In the genomic region with DNA sequence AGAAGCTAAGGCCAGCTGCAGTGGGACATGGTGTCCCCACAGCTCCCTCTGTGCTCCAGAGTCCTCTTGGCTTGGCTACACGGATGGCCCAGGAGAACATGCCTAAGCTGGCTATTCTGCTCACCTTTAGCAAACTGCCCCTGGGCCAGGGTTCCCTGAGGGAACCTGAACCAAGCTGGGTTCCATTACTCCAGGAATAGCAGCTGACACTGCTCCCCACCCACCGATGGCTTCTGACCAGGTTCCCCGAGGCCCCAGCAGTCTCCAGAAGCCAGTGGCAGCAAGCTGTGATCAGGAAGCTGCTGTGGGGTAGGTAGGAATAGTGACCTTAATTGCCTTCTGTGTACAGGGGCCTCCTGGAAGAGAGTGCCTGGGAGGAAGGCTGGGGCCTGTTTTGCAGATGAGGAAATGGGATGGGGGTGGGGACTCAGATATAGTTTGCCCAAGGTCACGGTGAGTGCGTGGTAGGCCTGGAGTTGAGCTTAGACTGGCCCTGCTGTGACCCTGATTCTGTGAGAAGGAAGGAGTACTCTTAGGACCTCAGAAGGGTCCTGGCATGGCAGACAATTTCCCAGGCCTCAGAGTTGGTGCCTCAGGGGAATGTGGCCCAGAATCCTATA, we compare ENCODE assay signal across 8 mouse cellular contexts. TPM values are rescaled to one million over a fixed set of nuclear protein-coding genes. Genes with fewer than 3 reads are reported as not detected.
DNase-seq lines count a peak whose midpoint lies in the region; ATAC-seq and TF ChIP-seq lines count a peak whose summit lies in the region.
"Had no signal": no experiment of that assay in that cellular context is flagged by ENCODE, and none has a peak within 500 bp of the region (broad histone marks: within the 10 kb centered on the region; RNA-seq: fewer than 3 reads in every experiment).

No protein-coding gene starts in this region.

- 36% methylated on average over 5 of the region's 5 CpGs for WGBS in lung, embryonic 16.5 days
- WGBS in intestine, postnatal 0 days, result 23% methylated on average over 5 of the region's 5 CpGs
- WGBS in stomach, embryonic 16.5 days, result 36% methylated on average over 5 of the region's 5 CpGs

- intact Hi-C loops in gastrocnemius, adult 2 months (cut with DNase I), result loop anchor here (5.0 kb wide), 1 partner anchor 114 kb away; no protein-coding TSS in a partner anchor

- H3K36me3 ChIP-seq in lung, embryonic 16.5 days (ENCODE audit: control insufficient read depth, insufficient read depth, low read length), result no peaks in the 10 kb centered on the region
- no peaks in the 10 kb centered on the region for H3K36me3 ChIP-seq in intestine, postnatal 0 days (ENCODE audit: control insufficient read depth, insufficient read depth)
- H3K36me3 ChIP-seq in stomach, embryonic 16.5 days (ENCODE audit: control insufficient read depth, insufficient read depth, low read length), result no peaks in the 10 kb centered on the region

- peaks cover 34% of the 10 kb centered on the region for H3K4me1 ChIP-seq in lung, embryonic 16.5 days (replicated peaks; ENCODE audit: control insufficient read depth, insufficient read depth, low read length)
- 0 out of 2 replicates have a peak, but pooled peaks cover 4% of the 10 kb centered on the region for H3K4me1 ChIP-seq in intestine, postnatal 0 days (replicated peaks; ENCODE audit: control insufficient read depth, insufficient read depth, low read length)
- peaks cover 50% of the 10 kb centered on the region for H3K4me1 ChIP-seq in stomach, embryonic 16.5 days (ENCODE audit: control insufficient read depth, insufficient read depth, low read length)

- no peaks in the 10 kb centered on the region for H3K9me3 ChIP-seq in lung, embryonic 16.5 days (ENCODE audit: control insufficient read depth, low read length)
- H3K9me3 ChIP-seq in intestine, postnatal 0 days (ENCODE audit: control insufficient read depth), result no peaks in the 10 kb centered on the region
- H3K9me3 ChIP-seq in stomach, embryonic 16.5 days (replicated peaks; ENCODE audit: control insufficient read depth, low read length), result no peaks in the 10 kb centered on the region

- H3K9ac ChIP-seq in lung, embryonic 16.5 days (ENCODE audit: low read length), result 0 out of 2 replicates have a peak overlapping the region, but pooled peaks have one; percentile 3
- H3K9ac ChIP-seq in intestine, postnatal 0 days (ENCODE audit: low read depth, low read length), result no peak overlapping the region
- peak overlapping the region; percentile 21; the same call in 1 of the 2 replicates for H3K9ac ChIP-seq in stomach, embryonic 16.5 days (ENCODE audit: low read length)

- peak overlapping the region; percentile 24; the same call in 1 of the 2 replicates for H3K27ac ChIP-seq in lung, embryonic 16.5 days (ENCODE audit: low read length)
- peak overlapping the region; percentile 93 for H3K27ac ChIP-seq in gastrocnemius, adult 2 months
- H3K27ac ChIP-seq in intestine, postnatal 0 days (ENCODE audit: low read depth, low read length), result no peak overlapping the region
- H3K27ac ChIP-seq in stomach, embryonic 16.5 days (ENCODE audit: low read length), result peak overlapping the region; percentile 32; the same call in 1 of the 2 replicates

- no peak for TF ChIP-seq CTCF in gastrocnemius, adult 2 months (IDR thresholded peaks at IDR 0.05)
- no peak for TF ChIP-seq CTCF in intestine, postnatal 0 days (IDR thresholded peaks at IDR 0.05; ENCODE audit: low read depth)

- no peak overlapping the region for H3K4me3 ChIP-seq in lung, embryonic 16.5 days (ENCODE audit: low read length)
- H3K4me3 ChIP-seq in gastrocnemius, adult 2 months, result peak overlapping the region; percentile 60
- no peak overlapping the region for H3K4me3 ChIP-seq in intestine, postnatal 0 days (ENCODE audit: low read depth, low read length)
- no peak overlapping the region for H3K4me3 ChIP-seq in stomach, embryonic 16.5 days (replicated peaks; ENCODE audit: low read length)

- no peak for DNase-seq in lung, postnatal 36 days
- peak; percentile 90 for DNase-seq in gastrocnemius, adult 2 months
- DNase-seq in spleen, postnatal 10 days (ENCODE audit: low spot score in 2 of 2), result no peak
- DNase-seq in layer of hippocampus, adult 8-10 months (ENCODE audit: low spot score in 2 of 2), result no peak

- ATAC-seq in lung, embryonic 16.5 days (ENCODE audit: low read depth), result no peak
- ATAC-seq in intestine, postnatal 0 days, result peak; percentile 47
- peak; percentile 14; the same call in 1 of the 2 replicates for ATAC-seq in stomach, embryonic 16.5 days (ENCODE audit: insufficient read depth, low FRiP score)

- H3K27me3 ChIP-seq in lung, embryonic 16.5 days (ENCODE audit: control insufficient read depth, insufficient read depth, low read depth, low read length), result no peaks in the 10 kb centered on the region
- no peaks in the 10 kb centered on the region for H3K27me3 ChIP-seq in intestine, postnatal 0 days (replicated peaks; ENCODE audit: control insufficient read depth, insufficient read depth, low read length)
- no peaks in the 10 kb centered on the region for H3K27me3 ChIP-seq in stomach, embryonic 16.5 days (ENCODE audit: control insufficient read depth, insufficient read depth, low read length)

- no peak overlapping the region for H3K4me2 ChIP-seq in lung, embryonic 16.5 days (ENCODE audit: low read depth, low read length)
- no peak overlapping the region for H3K4me2 ChIP-seq in intestine, postnatal 0 days (replicated peaks; ENCODE audit: low read depth)
- H3K4me2 ChIP-seq in stomach, embryonic 16.5 days (ENCODE audit: low read depth, low read length), result no peak overlapping the region

RNA-seq across cellular contexts. Expression of a gene that starts 20.4 kb away (rescaled TPM):
- 39.2 and 43.1 TPM in 2 replicates for polyA plus RNA-seq in lung, embryonic 16.5 days (2015; fragmentation: Nextera tagmentation; extraction: Ambion mirVana)
- total RNA-seq in gastrocnemius, adult 2 months (2021), result 10 to 100 TPM; 33.6 to 35.8 TPM
- 83.6 and 91.4 TPM in 2 replicates for polyA plus RNA-seq in intestine, postnatal 0 days (2015; fragmentation: Nextera tagmentation; extraction: Ambion mirVana)
- 45.6 and 55.2 TPM in 2 replicates for polyA plus RNA-seq in stomach, embryonic 16.5 days (2015; fragmentation: Nextera tagmentation; extraction: Ambion mirVana)
- total RNA-seq in layer of hippocampus, adult 8-10 months (2022), result 10 to 100 TPM; 20.9 to 29.8 (median 24.8) TPM

RNA-seq across cellular contexts. Expression of a gene that starts 34.8 kb away (rescaled TPM):
- polyA plus RNA-seq in lung, embryonic 16.5 days (2015; fragmentation: Nextera tagmentation; extraction: Ambion mirVana), result 0.55 and 1.2 TPM in 2 replicates
- not detected for total RNA-seq in gastrocnemius, adult 2 months (2021)
- 0.50 and 0.55 TPM in 2 replicates for polyA plus RNA-seq in intestine, postnatal 0 days (2015; fragmentation: Nextera tagmentation; extraction: Ambion mirVana)
- 1.2 and 1.4 TPM in 2 replicates for polyA plus RNA-seq in stomach, embryonic 16.5 days (2015; fragmentation: Nextera tagmentation; extraction: Ambion mirVana)
- total RNA-seq in layer of hippocampus, adult 8-10 months (2022), result not detected
- total RNA-seq: common myeloid progenitor, adult 5-6 weeks had no signal

RNA-seq across cellular contexts. Expression of a gene that starts 47.5 kb away (rescaled TPM):
- 9.6 and 9.9 TPM in 2 replicates for polyA plus RNA-seq in lung, embryonic 16.5 days (2015; fragmentation: Nextera tagmentation; extraction: Ambion mirVana)
- total RNA-seq in gastrocnemius, adult 2 months (2021), result 10 to 100 TPM; 50.8 to 56.0 TPM
- polyA plus RNA-seq in intestine, postnatal 0 days (2015; fragmentation: Nextera tagmentation; extraction: Ambion mirVana), result 4.0 and 4.3 TPM in 2 replicates
- polyA plus RNA-seq in stomach, embryonic 16.5 days (2015; fragmentation: Nextera tagmentation; extraction: Ambion mirVana), result 10.3 and 10.5 TPM in 2 replicates
- 100 to 1,000 TPM in 2 of 4 experiments, 10 to 100 TPM in 2; 93.5 to 109 (median 99.6) TPM for total RNA-seq in layer of hippocampus, adult 8-10 months (2022)

RNA-seq across cellular contexts. Expression of a gene that starts 58.4 kb away (rescaled TPM):
- polyA plus RNA-seq in lung, embryonic 16.5 days (2015; fragmentation: Nextera tagmentation; extraction: Ambion mirVana), result 89.7 and 90.6 TPM in 2 replicates
- 1 to 10 TPM; 6.3 TPM for total RNA-seq in gastrocnemius, adult 2 months (2021)
- polyA plus RNA-seq in intestine, postnatal 0 days (2015; fragmentation: Nextera tagmentation; extraction: Ambion mirVana), result 21.7 and 22.9 TPM in 2 replicates
- polyA plus RNA-seq in stomach, embryonic 16.5 days (2015; fragmentation: Nextera tagmentation; extraction: Ambion mirVana), result 63.3 and 66.6 TPM in 2 replicates
- 1 to 10 TPM; 4.5 to 5.6 (median 4.7) TPM for total RNA-seq in layer of hippocampus, adult 8-10 months (2022)
